Mouse (Mus musculus) heart, embryonic 11.5 days (tissue): ENCODE data around the gene Zdhhc1. TPM values are rescaled to one million over a fixed set of nuclear protein-coding genes. Genes with fewer than 3 reads are reported as not detected.

ENCODE experiments used
- ATAC-seq: fragments of 200-750 bp; cut with Nextera tagmentation; replicated peaks from 2 replicates; pipeline ENCODE4 v1.8.0; 2017; ENCODE audit warnings: moderate library complexity; ENCODE audit not compliant: insufficient number of reproducible peaks, low FRiP score, low TSS enrichment
- H3K27ac ChIP-seq: fragments of 300-500 bp; sonication (generic); 2 replicates; pipeline ENCODE4 v1.5.1; 2014; ENCODE audit warnings: mild to moderate bottlenecking, low read depth, low read length
- H3K27me3 ChIP-seq: fragments of 300-500 bp; sonication (generic); 2 replicates; pipeline ENCODE4 v1.6.1; 2014; ENCODE audit warnings: mild to moderate bottlenecking, low read length, mixed read lengths; ENCODE audit not compliant: control insufficient read depth, insufficient read depth
- H3K36me3 ChIP-seq: fragments of 300-500 bp; sonication (generic); 2 replicates; pipeline ENCODE4 v1.6.1; 2014; ENCODE audit warnings: mild to moderate bottlenecking, low read length, moderate library complexity, mixed read lengths; ENCODE audit not compliant: control insufficient read depth, insufficient read depth
- H3K4me1 ChIP-seq: fragments of 300-500 bp; sonication (generic); 2 replicates; pipeline ENCODE4 v1.6.1; 2014; ENCODE audit warnings: low read length; ENCODE audit not compliant: control insufficient read depth, insufficient read depth
- H3K4me2 ChIP-seq: fragments of 300-500 bp; sonication (generic); 2 replicates; pipeline ENCODE4 v1.6.1; 2014; ENCODE audit warnings: mild to moderate bottlenecking, moderate library complexity
- H3K4me3 ChIP-seq: fragments of 300-500 bp; sonication (generic); 2 replicates; pipeline ENCODE4 v1.5.1; 2014; ENCODE audit warnings: low read depth, low read length
- H3K9ac ChIP-seq: fragments of 300-500 bp; sonication (generic); 2 replicates; pipeline ENCODE4 v1.6.1; 2014; ENCODE audit warnings: mild to moderate bottlenecking, low read depth, low read length, moderate library complexity
- H3K9me3 ChIP-seq: fragments of 300-500 bp; sonication (generic); replicated peaks from 2 replicates; pipeline ENCODE4 v1.6.1; 2016; ENCODE audit warnings: low read length; ENCODE audit not compliant: control insufficient read depth
- WGBS: fragments of 180-500 bp; shearing (Covaris S2); extraction: QIAGEN DNeasy Blood & Tissue Kit; methylation state at CpG from one replicate; pipeline ENCODE4 v1.1.7; 2014; ENCODE audit not compliant: insufficient replicate concordance; 5-methylcytosine and 5-hydroxymethylcytosine counted together
- polyA plus RNA-seq: library from polyadenylated mRNA; unstranded; fragments of >200 nt; fragmentation: Nextera tagmentation; extraction: Ambion mirVana; gene quantifications from 2 replicates; pipeline ENCODE4 v1.2.1, GENCODE M21; 2014

The Zdhhc1 gene
- polyA plus RNA-seq, 1 experiment from 2014 or later: 15.0 TPM

DNA sequence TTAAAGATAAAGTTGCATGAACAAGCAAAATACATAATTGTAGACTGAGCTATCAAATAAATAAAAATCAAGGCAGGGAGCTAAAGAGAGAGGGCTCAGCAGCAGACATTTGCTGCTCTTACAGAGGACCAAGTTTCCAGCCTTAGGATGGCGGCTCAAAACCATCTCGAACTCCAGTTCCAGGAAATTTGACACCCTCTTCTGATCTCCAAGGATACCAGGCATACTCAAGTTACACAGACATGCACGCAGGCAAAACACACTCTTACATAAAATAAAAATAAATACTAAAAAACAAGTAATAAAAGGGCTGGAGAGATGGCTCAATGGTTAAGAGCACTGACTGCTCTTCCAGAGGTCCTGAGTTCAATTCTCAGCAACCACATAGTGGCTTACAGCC lies 3.2 kb downstream of the Zdhhc1 start:
- H3K9me3 ChIP-seq: no peaks in the 10 kb centered on the region
- no peaks in the 10 kb centered on the region for H3K27me3 ChIP-seq
- H3K9ac ChIP-seq: no peak overlapping the region
- WGBS: 37% methylated on average over 3 of the region's 3 CpGs
- H3K4me3 ChIP-seq: no peak overlapping the region
- H3K36me3 ChIP-seq: no peaks in the 10 kb centered on the region
- H3K4me1 ChIP-seq: 0 out of 2 replicates have a peak, but pooled peaks cover 4% of the 10 kb centered on the region
- ATAC-seq: no peak
- no peak overlapping the region for H3K27ac ChIP-seq
- no peak overlapping the region for H3K4me2 ChIP-seq

DNA sequence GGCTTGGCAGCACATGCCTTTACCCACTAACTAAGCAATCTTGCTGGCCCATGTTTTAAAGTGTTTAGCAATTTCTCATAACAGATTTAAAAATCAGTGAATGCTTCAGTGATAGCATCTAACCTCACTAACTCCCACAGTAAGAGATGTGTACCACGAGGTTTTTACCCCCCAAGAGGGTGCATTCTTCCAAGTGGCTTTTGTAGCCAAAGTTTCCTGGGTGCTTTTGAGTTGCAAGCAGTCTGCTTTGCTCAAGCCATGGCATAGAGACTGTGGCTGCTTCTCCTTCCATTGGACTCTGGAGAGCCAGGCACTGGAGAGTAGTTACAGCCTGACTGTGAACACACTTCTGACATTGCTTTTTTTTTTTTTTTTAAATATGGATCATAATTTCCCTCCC lies 7.4 kb downstream of the Zdhhc1 start:
- H3K36me3 ChIP-seq: no peaks in the 10 kb centered on the region; the same call in 1 of the 2 replicates
- no peak overlapping the region for H3K27ac ChIP-seq
- no peak for ATAC-seq
- no peak overlapping the region for H3K4me3 ChIP-seq
- 41% methylated on average over 1 of the region's 1 CpGs for WGBS
- H3K9ac ChIP-seq: no peak overlapping the region
- no peak overlapping the region for H3K4me2 ChIP-seq
- H3K4me1 ChIP-seq: no peaks in the 10 kb centered on the region
- H3K9me3 ChIP-seq: no peaks in the 10 kb centered on the region
- no peaks in the 10 kb centered on the region for H3K27me3 ChIP-seq

DNA sequence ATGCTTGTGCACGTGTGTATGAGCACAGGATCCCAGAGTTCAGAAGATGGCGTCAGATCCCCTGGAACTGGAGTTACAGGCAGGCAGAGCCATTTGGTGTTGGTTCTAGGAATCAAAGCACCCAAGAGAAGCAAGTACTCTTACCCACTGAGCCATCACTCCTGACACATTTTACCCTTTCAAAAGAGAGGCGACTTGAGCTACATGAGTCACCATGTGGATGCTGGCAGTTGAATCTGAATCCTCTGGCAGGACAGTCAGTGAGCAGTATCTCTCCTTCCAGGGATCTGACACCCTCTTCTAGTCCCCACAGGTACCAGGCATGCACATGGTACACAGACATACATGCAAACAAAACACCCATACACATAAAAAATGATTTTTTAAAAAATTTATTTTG lies 8.6 kb downstream of the Zdhhc1 start:
- no peak overlapping the region for H3K9ac ChIP-seq
- H3K4me2 ChIP-seq: no peak overlapping the region
- H3K9me3 ChIP-seq: no peaks in the 10 kb centered on the region
- no peak overlapping the region for H3K27ac ChIP-seq
- H3K27me3 ChIP-seq: no peaks in the 10 kb centered on the region
- H3K36me3 ChIP-seq: no peaks in the 10 kb centered on the region; the same call in 1 of the 2 replicates
- no peak for ATAC-seq
- H3K4me3 ChIP-seq: no peak overlapping the region
- 54% methylated on average over 3 of the region's 3 CpGs for WGBS
- H3K4me1 ChIP-seq: no peaks in the 10 kb centered on the region; the same call in 1 of the 2 replicates

DNA sequence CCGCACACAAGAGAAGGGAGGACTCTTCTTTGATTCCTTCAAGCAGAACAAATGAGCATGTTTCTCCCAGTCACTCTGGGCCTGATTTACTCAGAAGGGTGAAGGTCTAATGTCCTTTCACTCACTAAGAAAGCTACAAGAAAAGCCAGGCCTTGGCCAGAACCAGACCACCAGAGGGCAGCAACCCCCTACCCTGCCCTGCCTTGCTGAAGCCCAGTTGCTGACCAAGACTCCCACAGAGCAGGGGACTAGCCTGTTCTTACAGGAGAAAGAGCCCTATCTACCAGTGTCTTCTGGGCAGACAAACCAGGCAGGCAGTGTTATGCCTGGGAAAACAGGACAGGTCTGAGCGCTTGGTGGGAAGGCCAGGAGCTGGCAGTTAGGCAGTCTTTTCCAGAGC lies 12.3 kb downstream of the Zdhhc1 start:
- no peak overlapping the region for H3K9ac ChIP-seq
- H3K27ac ChIP-seq: no peak overlapping the region
- ATAC-seq: 0 out of 2 replicates have a peak, but pooled peaks have one; percentile 33
- H3K27me3 ChIP-seq: no peaks in the 10 kb centered on the region
- 26% methylated on average over 2 of the region's 2 CpGs for WGBS
- H3K4me1 ChIP-seq: peaks cover 6% of the 10 kb centered on the region
- no peaks in the 10 kb centered on the region; the same call in 1 of the 2 replicates for H3K36me3 ChIP-seq
- no peak overlapping the region for H3K4me2 ChIP-seq
- H3K9me3 ChIP-seq: no peaks in the 10 kb centered on the region
- H3K4me3 ChIP-seq: no peak overlapping the region

DNA sequence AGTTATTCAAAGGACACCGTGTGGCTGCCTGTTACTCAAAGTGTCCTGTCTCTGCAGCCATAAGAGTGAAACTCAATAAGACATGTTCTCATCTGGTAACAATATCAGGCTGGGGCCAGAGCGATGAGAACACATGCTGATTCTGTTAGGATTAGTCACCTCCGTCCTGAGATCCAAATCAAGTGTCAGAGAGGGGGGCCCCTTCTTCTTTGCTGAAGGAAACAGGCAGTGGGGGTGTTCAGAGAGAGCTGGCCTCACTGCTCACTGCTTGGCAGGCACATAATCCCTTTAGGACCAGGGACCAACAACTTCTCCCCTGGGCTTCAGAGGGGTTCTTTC lies 12.7 kb downstream of the Zdhhc1 start:
- peaks cover 6% of the 10 kb centered on the region for H3K4me1 ChIP-seq
- H3K4me3 ChIP-seq: no peak overlapping the region
- no peak for ATAC-seq
- H3K27ac ChIP-seq: no peak overlapping the region
- H3K36me3 ChIP-seq: no peaks in the 10 kb centered on the region; the same call in 1 of the 2 replicates
- H3K9me3 ChIP-seq: no peaks in the 10 kb centered on the region
- H3K9ac ChIP-seq: no peak overlapping the region
- no peak overlapping the region for H3K4me2 ChIP-seq
- 52% methylated on average over 3 of the region's 3 CpGs for WGBS
- H3K27me3 ChIP-seq: no peaks in the 10 kb centered on the region

DNA sequence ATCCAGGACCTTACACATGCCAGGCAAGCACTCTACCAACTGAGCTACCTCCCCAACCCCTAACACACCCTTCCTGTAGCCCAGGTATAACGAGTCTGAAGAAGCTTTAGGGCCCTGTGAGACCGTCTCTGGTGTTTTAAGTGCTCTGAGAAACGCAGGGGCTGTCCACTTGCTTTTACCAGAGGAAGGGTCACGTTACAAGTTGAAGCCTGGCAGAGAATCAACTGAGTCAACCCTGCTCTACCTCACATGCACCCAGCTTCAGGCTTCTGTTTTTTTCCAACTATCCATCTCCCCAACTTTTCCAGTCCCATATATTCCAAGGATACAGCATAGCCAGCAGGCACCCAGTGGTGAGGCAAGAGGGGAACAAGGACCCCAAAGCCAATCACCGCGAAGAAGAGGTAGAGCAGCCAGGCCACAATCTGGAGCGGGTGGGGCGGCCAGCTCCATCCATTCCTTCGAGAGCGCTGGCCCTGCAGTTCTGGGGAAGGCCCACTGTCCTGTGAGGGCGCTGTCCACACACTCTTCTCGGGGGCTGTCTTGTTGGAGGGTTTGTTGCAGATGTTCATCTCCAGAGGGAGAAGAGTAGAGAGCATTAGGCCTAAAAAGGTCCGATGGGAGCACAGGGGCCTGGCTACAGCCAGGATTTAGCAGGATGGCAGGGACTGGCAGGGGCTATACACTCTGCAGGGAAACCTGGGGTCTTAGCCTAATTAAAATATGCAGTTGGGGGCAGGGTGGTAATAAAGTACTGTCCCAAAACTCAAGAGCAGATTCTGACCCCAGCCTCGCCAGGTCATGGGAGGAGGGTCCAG lies 13.3 kb downstream of the Zdhhc1 start:
- Histone ChIP-seq H3K27ac (no peak overlapping the region), H3K4me3 (no peak overlapping the region), H3K36me3 (no peaks in the 10 kb centered on the region; the same call in 1 of the 2 replicates), H3K9me3 (no peaks in the 10 kb centered on the region), H3K4me2 (no peak overlapping the region), H3K4me1 (peaks cover 6% of the 10 kb centered on the region), H3K27me3 (no peaks in the 10 kb centered on the region), H3K9ac (no peak overlapping the region)
- ATAC-seq: no peak
- 30% methylated on average over 14 of the region's 14 CpGs for WGBS

DNA sequence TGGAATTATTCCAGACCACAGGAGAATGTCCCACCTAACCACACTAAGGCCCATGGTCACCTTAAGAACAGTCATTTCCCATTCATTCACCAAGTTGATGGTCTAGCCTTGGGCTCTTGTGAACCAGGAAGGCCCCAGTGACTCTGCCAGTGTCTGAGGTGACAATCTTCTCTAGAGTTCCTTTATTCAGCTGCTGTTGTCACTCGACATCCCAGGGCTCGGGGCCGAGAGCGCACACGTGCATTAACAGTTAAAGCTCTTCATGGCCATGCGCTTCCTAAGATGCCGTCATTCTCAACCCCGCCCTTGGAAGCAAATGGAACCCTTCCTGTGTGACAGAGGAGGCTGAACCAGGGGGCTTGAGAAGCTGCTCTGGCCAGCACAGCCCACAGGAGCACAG lies 14.6 kb downstream of the Zdhhc1 start:
- Histone ChIP-seq H3K27ac (no peak overlapping the region), H3K27me3 (no peaks in the 10 kb centered on the region), H3K36me3 (no peaks in the 10 kb centered on the region; the same call in 1 of the 2 replicates), H3K9me3 (no peaks in the 10 kb centered on the region), H3K4me3 (no peak overlapping the region), H3K9ac (no peak overlapping the region), H3K4me2 (no peak overlapping the region), H3K4me1 (peaks cover 14% of the 10 kb centered on the region)
- no peak for ATAC-seq
- WGBS: 75% methylated on average over 8 of the region's 8 CpGs

DNA sequence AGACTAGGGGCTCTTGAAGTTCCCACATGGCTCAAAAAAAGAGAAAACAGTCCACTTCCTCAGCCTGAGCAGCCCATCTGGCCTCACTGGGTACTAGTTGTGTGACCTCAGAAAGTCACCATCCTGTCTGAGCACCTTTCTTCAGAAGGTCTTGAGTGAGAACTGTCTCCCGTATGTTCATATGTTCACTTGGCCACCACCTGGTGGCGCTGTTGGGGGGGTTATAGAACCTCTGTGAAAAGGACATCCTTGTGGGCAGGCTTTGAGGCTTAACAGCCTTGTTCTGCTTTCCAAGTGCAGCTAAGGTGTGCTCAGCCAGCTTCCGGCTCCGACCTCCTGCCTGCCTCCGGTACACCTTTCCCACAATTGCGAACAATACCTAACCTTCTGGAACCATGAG lies 15.2 kb downstream of the Zdhhc1 start:
- H3K4me2 ChIP-seq: no peak overlapping the region
- H3K4me3 ChIP-seq: no peak overlapping the region
- peaks cover 19% of the 10 kb centered on the region for H3K4me1 ChIP-seq
- H3K27me3 ChIP-seq: no peaks in the 10 kb centered on the region
- no peak overlapping the region for H3K9ac ChIP-seq
- 72% methylated on average over 6 of the region's 6 CpGs for WGBS
- H3K36me3 ChIP-seq: no peaks in the 10 kb centered on the region; the same call in 1 of the 2 replicates
- peak overlapping the region; percentile 57 for H3K27ac ChIP-seq
- ATAC-seq: no peak
- H3K9me3 ChIP-seq: no peaks in the 10 kb centered on the region

DNA sequence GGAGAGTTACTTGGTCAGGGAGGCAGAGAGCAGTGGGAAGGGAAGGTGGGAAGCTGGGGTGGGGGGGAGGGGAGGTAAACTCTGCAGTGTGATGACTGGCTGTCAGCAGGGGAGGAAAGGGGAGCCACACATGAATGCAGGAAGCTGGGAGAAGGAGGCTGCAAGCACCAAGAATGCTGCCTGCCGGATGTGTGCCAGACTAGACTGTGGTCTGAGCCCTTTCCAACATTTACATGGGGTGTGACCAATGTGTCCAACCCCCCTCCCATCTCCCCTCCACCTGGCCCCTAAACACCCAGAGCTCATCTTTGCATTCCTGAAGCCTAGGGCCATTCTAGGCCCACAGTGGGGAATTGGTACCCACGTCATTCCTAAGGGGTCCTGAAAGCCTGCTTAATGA lies 15.7 kb downstream of the Zdhhc1 start:
- WGBS: 13% methylated on average over 2 of the region's 2 CpGs
- Histone ChIP-seq H3K4me1 (peaks cover 19% of the 10 kb centered on the region), H3K9me3 (no peaks in the 10 kb centered on the region), H3K36me3 (no peaks in the 10 kb centered on the region; the same call in 1 of the 2 replicates), H3K4me2 (no peak overlapping the region), H3K4me3 (no peak overlapping the region), H3K27ac (peak overlapping the region; percentile 57), H3K9ac (no peak overlapping the region), H3K27me3 (no peaks in the 10 kb centered on the region)
- no peak for ATAC-seq
